Mouse (Mus musculus) forebrain, embryonic 15.5 days (tissue): ENCODE results near the gene Akr1c13. TPM values are rescaled to one million over a fixed set of nuclear protein-coding genes. Genes with fewer than 3 reads are reported as not detected.
"Not testable (repeated sequence)": the region's sequence is repeated elsewhere in the genome, so short reads cannot be mapped to it uniquely, and the experiment has no call there.

ENCODE experiments used
- ATAC-seq: fragments of 200-750 bp; cut with Nextera tagmentation; replicated peaks from 2 replicates; pipeline ENCODE4 v1.8.0; 2017; ENCODE audit warnings: mild to moderate bottlenecking, moderate TSS enrichment, moderate library complexity
- H3K27ac ChIP-seq: fragments of 300-500 bp; sonication (generic); replicated peaks from 2 replicates; pipeline ENCODE4 v1.5.1; 2015; ENCODE audit warnings: mild to moderate bottlenecking, inconsistent platforms
- H3K27me3 ChIP-seq: fragments of 300-500 bp; sonication (generic); 2 replicates; pipeline ENCODE4 v1.6.1; 2015; ENCODE audit warnings: inconsistent platforms
- H3K36me3 ChIP-seq: fragments of 300-500 bp; sonication (generic); 2 replicates; pipeline ENCODE4 v1.6.1; 2015; ENCODE audit warnings: mild to moderate bottlenecking, inconsistent platforms
- H3K4me1 ChIP-seq: fragments of 300-500 bp; sonication (generic); 2 replicates; pipeline ENCODE4 v1.6.1; 2015; ENCODE audit warnings: inconsistent platforms
- H3K4me2 ChIP-seq: fragments of 300-500 bp; sonication (generic); replicated peaks from 2 replicates; pipeline ENCODE4 v1.6.1; 2015; ENCODE audit warnings: mild to moderate bottlenecking, inconsistent platforms
- H3K4me3 ChIP-seq: fragments of 300-500 bp; sonication (generic); 2 replicates; pipeline ENCODE4 v1.5.1; 2015; ENCODE audit warnings: mild to moderate bottlenecking, inconsistent platforms
- H3K9ac ChIP-seq: fragments of 300-500 bp; sonication (generic); replicated peaks from 2 replicates; pipeline ENCODE4 v1.6.1; 2015; ENCODE audit warnings: mild to moderate bottlenecking, inconsistent platforms
- H3K9me3 ChIP-seq: fragments of 300-500 bp; sonication (generic); 2 replicates; pipeline ENCODE4 v1.6.1; 2016; ENCODE audit warnings: inconsistent platforms
- WGBS: fragments of 180-500 bp; shearing (Covaris S2); methylation state at CpG from one replicate; pipeline ENCODE4 v1.1.7; 2015; ENCODE audit warnings: mixed read lengths; 5-methylcytosine and 5-hydroxymethylcytosine counted together
- polyA plus RNA-seq: library from polyadenylated mRNA; unstranded; fragments of >200 nt; fragmentation: Nextera tagmentation; extraction: Ambion mirVana; gene quantifications from 2 replicates; pipeline ENCODE4 v1.2.1, GENCODE M21; 2015

The Akr1c13 gene
- 1.6 and 2.2 TPM in 2 replicates for polyA plus RNA-seq

DNA sequence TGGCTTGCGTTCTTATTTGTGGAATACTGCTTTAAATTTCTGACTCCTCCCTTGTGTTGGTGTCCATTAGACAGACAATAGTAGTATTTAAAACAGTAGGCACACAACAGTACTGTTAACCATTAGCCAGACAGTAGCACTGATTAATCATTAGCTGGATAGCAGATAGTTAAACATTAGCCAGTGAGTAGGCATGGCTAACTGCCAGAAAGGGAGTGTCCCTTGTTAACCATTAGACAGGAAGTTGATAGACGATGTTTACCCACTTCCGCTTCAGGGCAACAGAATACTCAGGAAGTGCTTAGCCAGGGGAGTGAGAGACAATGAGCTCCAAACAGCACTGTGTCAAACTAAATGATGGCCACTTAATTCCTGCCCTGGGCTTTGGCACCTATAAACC, at the start of gene Akr1c13:
Gene Akr1c13, plus strand, starts transcription at position 247 of the 400 bp plus-strand sequence.
- no peak within 1 kb of the TSS for H3K4me2 ChIP-seq
- 46% methylated on average over 3 of the region's 3 CpGs for WGBS
- ATAC-seq = no peak

DNA sequence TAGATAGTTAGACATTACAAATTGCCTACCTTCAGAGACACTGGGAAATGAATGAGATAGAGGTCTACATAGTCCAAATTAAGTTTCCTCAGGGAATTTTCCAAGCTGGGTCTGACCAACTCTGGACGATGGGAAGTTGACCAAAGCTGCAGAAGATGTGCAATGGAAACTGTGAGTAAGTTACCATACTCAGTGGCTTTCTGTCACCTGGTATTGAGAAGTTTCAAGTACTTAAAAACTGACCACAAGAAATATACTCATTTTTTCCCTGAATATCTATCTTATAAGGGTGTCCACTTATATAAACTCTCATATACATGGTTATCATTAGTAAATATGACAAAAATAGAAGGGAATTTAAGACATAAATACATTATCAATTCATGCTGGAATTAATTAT, 46.7 kb upstream of the Akr1c13 start:
- H3K27ac ChIP-seq = no peak overlapping the region
- H3K4me1 ChIP-seq = no peaks in the 10 kb centered on the region
- H3K27me3 ChIP-seq = no peaks in the 10 kb centered on the region
- H3K9me3 ChIP-seq = no peaks in the 10 kb centered on the region
- no peak overlapping the region for H3K4me3 ChIP-seq
- no peak overlapping the region for H3K9ac ChIP-seq
- H3K4me2 ChIP-seq = no peak overlapping the region
- ATAC-seq = no peak
- H3K36me3 ChIP-seq = no peaks in the 10 kb centered on the region
- WGBS = 84% methylated on average over 1 of the region's 1 CpGs

More for the DNA sequence above, at the start of gene Akr1c13:
- H3K4me1 ChIP-seq = no peaks in the 10 kb centered on the region
- H3K9me3 ChIP-seq = no peaks in the 10 kb centered on the region
- no peaks in the 10 kb centered on the region for H3K36me3 ChIP-seq
- H3K9ac ChIP-seq = no peak within 1 kb of the TSS
- H3K27me3 ChIP-seq = no peaks in the 10 kb centered on the region
- H3K4me3 ChIP-seq = no peak within 1 kb of the TSS
- no peak within 1 kb of the TSS for H3K27ac ChIP-seq

- 64% methylated on average over 5 of the region's 5 CpGs for WGBS
- Histone ChIP-seq H3K9me3 (no peaks in the 10 kb centered on the region), H3K27ac (no peak within 1 kb of the TSS), H3K9ac (no peak within 1 kb of the TSS), H3K4me3 (no peak within 1 kb of the TSS), H3K36me3 (no peaks in the 10 kb centered on the region), H3K4me2 (no peak within 1 kb of the TSS), H3K4me1 (no peaks in the 10 kb centered on the region), H3K27me3 (no peaks in the 10 kb centered on the region)
- ATAC-seq = no peak
These were observed 40.4 kb upstream of the Akr1c13 start, which contains the start of gene Akr1c18 for GRCm38 (mm10) chr13:4150518-4150917. Akr1c18 (minus strand) TSS chr13:4150654.

- H3K36me3 ChIP-seq = no peaks in the 10 kb centered on the region
- H3K4me1 ChIP-seq = no peaks in the 10 kb centered on the region
- H3K27me3 ChIP-seq = no peaks in the 10 kb centered on the region
- ATAC-seq = no peak
- H3K27ac ChIP-seq = no peak overlapping the region
- no peak overlapping the region for H3K4me3 ChIP-seq
- WGBS = 73% methylated on average over 2 of the region's 2 CpGs
- no peaks in the 10 kb centered on the region for H3K9me3 ChIP-seq
- no peak overlapping the region for H3K4me2 ChIP-seq
- no peak overlapping the region for H3K9ac ChIP-seq
These were observed 38.0 kb upstream of the Akr1c13 start for GRCm38 (mm10) chr13:4152908-4153307.

DNA sequence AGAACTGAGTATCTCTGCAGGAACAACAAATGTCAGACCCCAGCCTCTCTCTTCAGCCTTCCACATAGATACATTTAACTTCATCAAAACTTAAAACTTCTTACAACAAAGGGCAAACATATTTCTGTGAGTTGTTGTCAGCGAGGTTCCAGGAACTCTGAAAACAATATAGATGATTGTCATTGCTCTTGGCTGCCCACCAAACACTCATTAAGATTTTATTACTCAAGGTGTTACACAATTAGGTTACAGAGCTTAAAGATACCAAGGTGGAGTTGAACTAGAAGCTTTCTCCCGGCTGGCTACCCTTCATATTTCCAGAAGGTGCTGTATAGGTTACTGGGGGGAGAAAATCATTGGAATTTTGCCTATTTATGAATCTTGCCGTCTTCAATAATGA, 37.4 kb upstream of the Akr1c13 start:
- Histone ChIP-seq H3K4me2 (no peak overlapping the region), H3K4me1 (no peaks in the 10 kb centered on the region), H3K9me3 (no peaks in the 10 kb centered on the region), H3K36me3 (no peaks in the 10 kb centered on the region), H3K9ac (no peak overlapping the region), H3K27me3 (no peaks in the 10 kb centered on the region), H3K4me3 (no peak overlapping the region), H3K27ac (no peak overlapping the region)
- no peak for ATAC-seq
- WGBS = 79% methylated on average over 3 of the region's 3 CpGs

- Histone ChIP-seq H3K4me2 (no peak overlapping the region), H3K4me1 (no peaks in the 10 kb centered on the region), H3K27me3 (no peaks in the 10 kb centered on the region), H3K27ac (no peak overlapping the region), H3K36me3 (no peaks in the 10 kb centered on the region), H3K9me3 (no peaks in the 10 kb centered on the region), H3K9ac (no peak overlapping the region), H3K4me3 (no peak overlapping the region)
- 50% methylated on average over 2 of the region's 2 CpGs for WGBS
- ATAC-seq = no peak
These were observed 35.7 kb upstream of the Akr1c13 start for GRCm38 (mm10) chr13:4155286-4155685.

DNA sequence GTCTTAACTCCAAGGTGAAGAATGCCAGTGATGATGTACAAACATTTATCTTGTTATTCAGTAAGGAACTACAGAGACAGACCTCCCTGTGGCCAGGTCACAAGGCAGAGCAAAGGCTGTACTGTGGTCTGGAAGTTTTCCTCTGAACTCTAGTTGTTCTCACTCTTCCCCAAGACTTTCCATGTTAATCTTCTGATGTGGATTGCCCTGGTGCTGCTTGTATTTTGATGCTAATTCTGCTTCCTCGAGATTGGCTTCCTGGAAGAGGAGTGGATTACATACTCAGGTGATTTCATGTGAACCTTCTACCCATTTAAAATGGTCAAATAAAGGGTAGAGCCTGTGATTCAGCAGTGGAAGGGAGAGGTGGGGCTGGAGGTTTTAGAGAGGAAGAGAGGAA, 22.9 kb upstream of the Akr1c13 start:
- Histone ChIP-seq H3K36me3 (no peaks in the 10 kb centered on the region), H3K4me1 (no peaks in the 10 kb centered on the region), H3K4me2 (no peak overlapping the region), H3K9me3 (no peaks in the 10 kb centered on the region), H3K27me3 (no peaks in the 10 kb centered on the region), H3K4me3 (no peak overlapping the region), H3K9ac (no peak overlapping the region), H3K27ac (no peak overlapping the region)
- WGBS = 39% methylated on average over 1 of the region's 1 CpGs
- ATAC-seq = no peak

DNA sequence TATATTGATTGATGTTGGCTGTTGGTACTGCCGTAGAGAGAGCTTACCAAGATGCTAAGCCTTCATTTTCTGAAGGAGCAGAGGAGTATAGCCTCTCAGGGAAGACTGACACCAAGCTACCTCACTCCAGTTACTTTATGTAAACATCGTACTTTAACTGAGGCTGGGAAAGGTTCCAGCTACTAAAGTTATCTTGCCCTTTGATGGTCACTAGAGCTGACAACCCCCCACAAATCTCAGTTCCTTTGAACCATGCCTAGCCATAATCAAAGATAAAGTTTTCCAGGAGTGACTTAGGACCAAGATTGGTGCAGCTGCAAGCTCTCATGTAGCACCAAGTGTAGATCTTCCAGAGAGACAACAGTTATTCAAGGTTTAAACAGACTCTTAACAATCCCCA, 18.0 kb upstream of the Akr1c13 start:
- no peak for ATAC-seq
- Histone ChIP-seq H3K4me1 (no peaks in the 10 kb centered on the region), H3K4me2 (no peak overlapping the region), H3K9me3 (no peaks in the 10 kb centered on the region), H3K27ac (no peak overlapping the region), H3K36me3 (no peaks in the 10 kb centered on the region), H3K4me3 (no peak overlapping the region), H3K9ac (no peak overlapping the region), H3K27me3 (no peaks in the 10 kb centered on the region)
- WGBS = 79% methylated on average over 2 of the region's 2 CpGs

- not testable (repeated sequence) for H3K36me3 ChIP-seq, H3K27me3 ChIP-seq, H3K4me3 ChIP-seq, H3K9ac ChIP-seq, H3K9me3 ChIP-seq, H3K27ac ChIP-seq, H3K4me2 ChIP-seq, ATAC-seq, H3K4me1 ChIP-seq
- whole genome bisulfite sequencing = 89% methylated on average over 4 of the region's 4 CpGs
These were observed 9.6 kb upstream of the Akr1c13 start for GRCm38 (mm10) chr13:4181321-4181720.

GRCm38 (mm10) chr13:4183116-4183515, 7.8 kb upstream of the Akr1c13 start:
- H3K36me3 ChIP-seq = no peaks in the 10 kb centered on the region
- no peaks in the 10 kb centered on the region for H3K27me3 ChIP-seq
- H3K4me2 ChIP-seq = no peak overlapping the region
- no peak overlapping the region for H3K4me3 ChIP-seq
- H3K27ac ChIP-seq = no peak overlapping the region
- peaks cover 3% of the 10 kb centered on the region; the same call in 1 of the 2 replicates for H3K9me3 ChIP-seq
- WGBS = 61% methylated on average over 9 of the region's 9 CpGs
- no peak overlapping the region for H3K9ac ChIP-seq
- H3K4me1 ChIP-seq = no peaks in the 10 kb centered on the region
- no peak for ATAC-seq

DNA sequence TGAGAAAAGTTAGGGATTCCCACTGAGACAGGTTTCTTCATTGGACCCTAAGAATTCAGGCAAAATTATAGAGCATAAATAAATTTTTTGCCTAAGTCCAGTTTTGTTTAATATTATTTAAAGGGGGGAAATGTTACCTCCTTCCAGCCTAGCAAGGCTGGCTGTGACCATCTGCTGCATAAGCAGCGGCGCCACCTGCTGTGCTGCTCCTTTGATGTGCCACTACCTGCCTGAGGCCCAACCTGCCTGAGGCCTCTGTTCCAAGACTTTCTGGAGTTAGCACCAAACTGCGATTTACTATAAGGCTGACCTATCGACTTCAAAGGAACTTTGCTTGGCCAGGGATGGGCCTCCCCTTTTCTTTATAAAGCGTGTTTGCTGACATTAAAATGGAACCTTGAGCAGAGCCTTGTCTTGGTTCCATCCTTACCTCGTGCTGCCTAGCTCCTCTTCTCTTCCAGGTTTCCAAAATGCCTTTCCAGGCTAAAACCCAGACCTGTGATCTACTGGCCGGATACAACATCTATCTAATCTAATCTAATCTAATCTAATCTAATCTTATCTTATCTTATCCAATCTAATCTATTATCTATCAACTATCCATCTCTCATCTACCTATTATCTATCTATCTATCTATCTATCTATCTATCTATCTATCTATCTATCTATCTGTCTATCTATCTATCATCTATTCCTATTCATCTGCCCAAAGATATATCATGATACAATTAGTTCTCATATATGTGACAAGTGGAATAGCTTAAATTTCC, 4.1 kb upstream of the Akr1c13 start:
- not testable (repeated sequence) for H3K27me3 ChIP-seq, ATAC-seq, H3K9me3 ChIP-seq, H3K9ac ChIP-seq, H3K4me3 ChIP-seq, H3K4me1 ChIP-seq, H3K36me3 ChIP-seq, H3K4me2 ChIP-seq, H3K27ac ChIP-seq
- 83% methylated on average over 7 of the region's 7 CpGs for WGBS

DNA sequence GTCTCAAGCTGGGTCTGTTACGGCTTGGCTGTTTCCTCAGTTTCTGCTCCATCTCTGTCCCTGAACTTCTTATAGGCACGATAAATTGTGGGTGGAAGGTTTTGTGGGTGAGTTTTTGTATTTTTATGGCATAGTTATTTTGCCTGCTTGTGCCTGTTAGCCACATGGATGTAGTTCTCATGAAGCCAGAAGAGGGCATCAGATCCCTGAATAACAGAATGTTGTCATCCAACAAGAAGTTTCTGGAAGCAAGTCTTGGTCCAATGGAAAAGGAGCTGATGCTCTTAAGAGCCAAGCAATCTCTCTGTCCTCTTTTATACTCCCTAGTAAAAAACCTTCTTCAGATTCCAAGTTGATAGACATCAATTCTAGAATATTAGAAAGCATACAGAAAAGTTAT, 2.8 kb upstream of the Akr1c13 start:
- Histone ChIP-seq H3K36me3 (no peaks in the 10 kb centered on the region), H3K9ac (no peak overlapping the region), H3K4me1 (no peaks in the 10 kb centered on the region), H3K27ac (no peak overlapping the region), H3K4me3 (no peak overlapping the region), H3K9me3 (no peaks in the 10 kb centered on the region), H3K27me3 (no peaks in the 10 kb centered on the region), H3K4me2 (no peak overlapping the region)
- 78% methylated on average over 2 of the region's 2 CpGs for WGBS
- no peak for ATAC-seq

- Histone ChIP-seq H3K4me3 (no peak overlapping the region), H3K9ac (no peak overlapping the region), H3K4me2 (no peak overlapping the region), H3K36me3 (no peaks in the 10 kb centered on the region), H3K27ac (no peak overlapping the region), H3K4me1 (no peaks in the 10 kb centered on the region), H3K27me3 (no peaks in the 10 kb centered on the region), H3K9me3 (no peaks in the 10 kb centered on the region)
- 74% methylated on average over 3 of the region's 3 CpGs for WGBS
- ATAC-seq = no peak
These were observed 1.6 kb downstream of the Akr1c13 start for GRCm38 (mm10) chr13:4192511-4192910.
